Mouse (Mus musculus) forebrain, embryonic 14.5 days (tissue): ENCODE measurements around the gene 1700042G07Rik. TPM values are rescaled to one million over a fixed set of nuclear protein-coding genes. Genes with fewer than 3 reads are reported as not detected.

Experiments
- ATAC-seq: fragments of 200-750 bp; cut with Nextera tagmentation; 2 replicates; pipeline ENCODE4 v1.8.0; 2017; ENCODE audit warnings: mild to moderate bottlenecking, moderate library complexity
- DNase-seq: peaks from one replicate; pipeline ENCODE4 v3.0.0-alpha.2; 2015; ENCODE audit warnings: low spot score
- H3K27ac ChIP-seq: fragments of 300-500 bp; sonication (generic); 2 replicates; pipeline ENCODE4 v1.5.1; 2014; ENCODE audit warnings: low read depth, mild to moderate bottlenecking, control low read depth, low read length, moderate library complexity
- H3K27me3 ChIP-seq: fragments of 300-500 bp; sonication (generic); replicated peaks from 2 replicates; pipeline ENCODE4 v1.6.1; 2014; ENCODE audit warnings: low read length, control low read depth, mixed read lengths; ENCODE audit not compliant: control insufficient read depth, insufficient read depth
- H3K36me3 ChIP-seq: fragments of 300-500 bp; sonication (generic); 2 replicates; pipeline ENCODE4 v1.6.1; 2014; ENCODE audit warnings: low read length, control low read depth; ENCODE audit not compliant: control insufficient read depth, insufficient read depth
- H3K4me1 ChIP-seq: fragments of 300-500 bp; sonication (generic); 2 replicates; pipeline ENCODE4 v1.6.1; 2014; ENCODE audit warnings: antibody characterized with exemption, low read length, control low read depth; ENCODE audit not compliant: control insufficient read depth, insufficient read depth
- H3K4me2 ChIP-seq: fragments of 300-500 bp; sonication (generic); 2 replicates; pipeline ENCODE4 v1.6.1; 2014; ENCODE audit warnings: mild to moderate bottlenecking, control low read depth, low read length
- H3K4me3 ChIP-seq: fragments of 300-500 bp; sonication (generic); 2 replicates; pipeline ENCODE4 v1.5.1; 2014; ENCODE audit warnings: low read depth, low read length, control low read depth
- H3K9ac ChIP-seq: fragments of 300-500 bp; sonication (generic); 2 replicates; pipeline ENCODE4 v1.6.1; 2014; ENCODE audit warnings: mild to moderate bottlenecking, low read length, control low read depth, moderate library complexity
- H3K9me3 ChIP-seq: fragments of 300-500 bp; sonication (generic); replicated peaks from 2 replicates; pipeline ENCODE4 v1.6.1; 2016; ENCODE audit warnings: low read length, control low read depth, mixed read lengths; ENCODE audit not compliant: control insufficient read depth
- WGBS: fragments of 180-500 bp; shearing (Covaris S2); extraction: QIAGEN DNeasy Blood & Tissue Kit; methylation state at CpG from one replicate; pipeline ENCODE4 v1.1.7; 2014; 5-methylcytosine and 5-hydroxymethylcytosine counted together
- polyA plus RNA-seq: library from polyadenylated mRNA; unstranded; fragments of >200 nt; fragmentation: Nextera tagmentation; extraction: Ambion mirVana; gene quantifications from 2 replicates; pipeline ENCODE4 v1.2.1, GENCODE M21; 2014

The 1700042G07Rik gene
- polyA plus RNA-seq, 1 experiment from 2014 or later, result not detected

DNA sequence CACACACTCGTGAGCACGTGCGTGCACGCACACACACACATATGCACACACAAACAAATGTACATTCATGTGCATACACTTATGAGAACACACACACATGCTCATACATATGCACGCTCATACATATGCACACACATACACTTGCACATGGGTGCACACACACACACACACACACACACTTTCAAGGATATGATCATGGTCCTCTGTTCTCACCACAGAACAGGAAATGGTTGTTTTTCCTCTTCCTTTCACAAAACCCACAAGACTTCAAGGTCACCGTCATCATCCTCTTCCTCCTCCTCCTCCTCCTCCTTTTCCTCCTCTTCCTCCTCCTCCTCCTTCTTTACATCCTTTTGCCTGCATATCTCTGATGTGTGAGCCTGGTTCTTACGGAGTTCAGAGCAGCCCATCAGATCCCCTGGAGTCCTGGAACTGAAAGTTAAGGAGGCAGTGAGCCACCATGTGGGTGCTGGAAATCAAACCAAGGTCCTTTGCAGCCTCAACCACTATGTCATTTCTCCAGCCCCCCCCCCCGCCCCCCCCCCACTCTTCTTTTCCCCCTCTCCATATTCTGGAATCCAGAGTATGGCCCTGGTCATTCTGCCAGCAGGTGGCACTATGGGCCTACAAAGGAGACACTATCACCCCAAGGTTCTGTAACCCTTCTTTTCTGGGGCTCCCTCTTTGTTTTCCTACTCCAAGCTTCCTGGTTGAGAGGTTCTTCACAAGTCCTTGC lies 4.4 kb upstream of the 1700042G07Rik start:
- no peak overlapping the region for H3K9ac ChIP-seq
- WGBS, result 84% methylated on average over 7 of the region's 8 CpGs
- no peak overlapping the region for H3K4me3 ChIP-seq
- no peak overlapping the region for H3K27ac ChIP-seq
- no peak overlapping the region for H3K4me2 ChIP-seq
- ATAC-seq (peak; percentile 85), DNase-seq (peak; percentile 83)
- no peaks in the 10 kb centered on the region for H3K36me3 ChIP-seq
- no peaks in the 10 kb centered on the region for H3K27me3 ChIP-seq
- no peaks in the 10 kb centered on the region for H3K9me3 ChIP-seq
- no peaks in the 10 kb centered on the region for H3K4me1 ChIP-seq

DNA sequence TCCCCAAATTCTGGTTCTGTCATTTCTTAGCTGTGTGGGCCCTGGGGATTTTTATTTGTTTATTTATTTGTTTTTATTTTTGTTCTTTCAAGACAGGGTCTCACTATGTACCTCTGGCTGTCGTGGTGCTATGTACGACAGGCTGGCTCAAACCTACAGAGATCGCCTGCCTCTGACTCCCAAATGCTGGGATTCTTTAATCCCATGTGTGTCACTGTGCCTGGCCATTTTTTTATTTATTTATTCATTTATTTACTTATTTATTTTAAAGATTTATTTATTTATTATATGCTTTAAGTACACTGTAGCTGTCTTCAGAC lies 3.9 kb upstream of the 1700042G07Rik start:
- Histone ChIP-seq H3K9me3 (no peaks in the 10 kb centered on the region), H3K9ac (no peak overlapping the region), H3K36me3 (no peaks in the 10 kb centered on the region), H3K4me1 (no peaks in the 10 kb centered on the region), H3K4me2 (no peak overlapping the region), H3K27ac (no peak overlapping the region), H3K27me3 (no peaks in the 10 kb centered on the region), H3K4me3 (no peak overlapping the region)
- ATAC-seq (peak; percentile 43), DNase-seq (no peak)
- 72% methylated on average over 3 of the region's 3 CpGs for WGBS

- ATAC-seq (no peak), DNase-seq (no peak)
- Histone ChIP-seq H3K27ac (no peak overlapping the region), H3K9me3 (no peaks in the 10 kb centered on the region), H3K27me3 (no peaks in the 10 kb centered on the region), H3K4me1 (peaks cover 14% of the 10 kb centered on the region), H3K36me3 (no peaks in the 10 kb centered on the region), H3K9ac (no peak overlapping the region), H3K4me2 (no peak overlapping the region), H3K4me3 (no peak overlapping the region)
- WGBS, result 91% methylated on average over 4 of the region's 4 CpGs
Measured at GRCm38 (mm10) chr4:116173752-116174151, 580 bp downstream of the 1700042G07Rik start.

- H3K27me3 ChIP-seq, result no peaks in the 10 kb centered on the region
- H3K4me3 ChIP-seq, result no peak overlapping the region
- no peak overlapping the region for H3K4me2 ChIP-seq
- no peaks in the 10 kb centered on the region for H3K9me3 ChIP-seq
- no peak for DNase-seq
- no peak overlapping the region for H3K27ac ChIP-seq
- H3K4me1 ChIP-seq, result peaks cover 14% of the 10 kb centered on the region
- 46% methylated on average over 6 of the region's 6 CpGs for WGBS
- no peaks in the 10 kb centered on the region for H3K36me3 ChIP-seq
- ATAC-seq, result no peak
- H3K9ac ChIP-seq, result no peak overlapping the region
Measured at GRCm38 (mm10) chr4:116174466-116175116, 1.4 kb downstream of the 1700042G07Rik start.

DNA sequence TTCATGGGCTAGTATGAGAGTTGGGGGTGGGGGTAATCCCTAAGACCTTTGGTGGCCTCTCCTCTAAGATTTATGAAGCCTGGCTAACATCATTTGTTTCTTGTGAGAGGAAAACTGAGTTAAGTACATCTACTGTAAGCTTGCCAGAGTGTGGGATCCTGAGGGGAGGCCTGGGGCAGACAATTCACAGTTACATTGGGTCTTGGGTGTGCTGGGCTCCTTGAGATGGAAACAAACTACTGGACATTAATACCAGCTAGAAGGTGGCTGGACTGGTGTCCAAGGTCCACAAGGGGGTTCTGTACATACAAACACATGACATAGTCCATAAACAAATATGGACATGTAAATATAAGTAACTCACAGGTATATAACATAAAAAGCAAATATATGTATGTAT lies 2.0 kb downstream of the 1700042G07Rik start:
- no peak for DNase-seq
- Histone ChIP-seq H3K27ac (no peak overlapping the region), H3K9ac (no peak overlapping the region), H3K4me2 (no peak overlapping the region), H3K4me3 (no peak overlapping the region), H3K36me3 (no peaks in the 10 kb centered on the region), H3K9me3 (no peaks in the 10 kb centered on the region), H3K27me3 (no peaks in the 10 kb centered on the region), H3K4me1 (peaks cover 14% of the 10 kb centered on the region)
- ATAC-seq, result no peak

GRCm38 (mm10) chr4:116175711-116176542 lies 2.8 kb downstream of the 1700042G07Rik start:
- H3K4me3 ChIP-seq, result no peak overlapping the region
- H3K9me3 ChIP-seq, result no peaks in the 10 kb centered on the region
- no peak overlapping the region for H3K4me2 ChIP-seq
- 77% methylated on average over 7 of the region's 7 CpGs for WGBS
- peak; percentile 37 for DNase-seq
- H3K4me1 ChIP-seq, result peaks cover 14% of the 10 kb centered on the region
- peak; percentile 37; the same call in 1 of the 2 replicates for ATAC-seq
- no peaks in the 10 kb centered on the region for H3K27me3 ChIP-seq
- no peaks in the 10 kb centered on the region for H3K36me3 ChIP-seq
- no peak overlapping the region for H3K27ac ChIP-seq
- no peak overlapping the region for H3K9ac ChIP-seq

DNA sequence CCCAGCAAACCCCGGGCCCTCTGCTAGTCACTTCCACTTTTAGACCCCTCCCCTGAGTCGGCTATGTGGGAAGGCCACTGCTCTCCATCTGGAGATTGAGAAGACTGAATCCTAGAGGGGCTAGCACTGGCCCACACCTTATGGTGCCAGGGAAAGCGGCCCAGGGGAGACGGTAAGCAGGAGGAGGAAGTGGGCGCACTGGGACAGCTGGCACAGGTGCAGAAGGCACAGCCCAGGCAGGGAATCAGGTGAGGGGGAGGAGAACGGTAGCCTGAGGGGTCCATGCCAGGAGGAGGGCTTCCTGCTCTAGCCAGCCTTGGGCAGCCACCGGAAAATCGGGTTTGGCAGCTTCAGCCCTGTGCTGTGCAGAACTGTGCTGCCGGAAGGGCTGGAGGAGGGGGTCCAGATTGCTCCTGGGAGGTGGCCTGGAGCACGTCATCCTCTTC lies 3.4 kb downstream of the 1700042G07Rik start:
- no peak overlapping the region for H3K4me3 ChIP-seq
- peak overlapping the region; percentile 35 for H3K4me2 ChIP-seq
- peak overlapping the region; percentile 22; the same call in 1 of the 2 replicates for H3K27ac ChIP-seq
- peak; percentile 87 for ATAC-seq
- no peaks in the 10 kb centered on the region for H3K9me3 ChIP-seq
- 26% methylated on average over 10 of the region's 10 CpGs for WGBS
- no peaks in the 10 kb centered on the region for H3K36me3 ChIP-seq
- no peaks in the 10 kb centered on the region for H3K27me3 ChIP-seq
- H3K4me1 ChIP-seq, result peaks cover 14% of the 10 kb centered on the region
- H3K9ac ChIP-seq, result no peak overlapping the region; the same call in 1 of the 2 replicates
- peak; percentile 71 for DNase-seq

DNA sequence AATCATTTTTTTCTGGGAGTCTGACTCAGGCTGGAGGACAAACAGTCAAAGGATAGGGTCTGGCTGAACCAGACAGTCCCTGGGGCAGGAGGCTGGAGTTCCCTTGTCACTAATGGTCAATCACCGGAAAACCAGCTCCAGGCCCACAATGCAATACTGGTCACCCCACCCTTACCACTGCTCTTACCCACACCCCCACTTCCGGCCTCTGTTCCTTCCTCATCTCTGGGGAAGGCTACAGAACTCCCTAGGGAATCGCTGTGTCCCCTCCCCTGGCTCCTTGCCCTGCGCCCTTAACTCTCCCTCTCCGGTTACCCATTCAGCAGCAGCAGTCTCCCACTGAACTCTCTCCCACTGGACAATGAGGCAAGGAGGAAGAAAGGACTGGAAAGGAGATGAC lies 4.0 kb downstream of the 1700042G07Rik start:
- WGBS, result 35% methylated on average over 5 of the region's 5 CpGs
- ATAC-seq (no peak), DNase-seq (no peak)
- Histone ChIP-seq H3K9me3 (no peaks in the 10 kb centered on the region), H3K27ac (peak overlapping the region; percentile 44; the same call in 1 of the 2 replicates), H3K27me3 (no peaks in the 10 kb centered on the region), H3K4me3 (no peak overlapping the region), H3K36me3 (no peaks in the 10 kb centered on the region), H3K4me1 (peaks cover 14% of the 10 kb centered on the region), H3K4me2 (peak overlapping the region; percentile 35; the same call in 1 of the 2 replicates), H3K9ac (no peak overlapping the region)
